Mouse (Mus musculus): Measurements from ENCODE around the gene Osr1.

DNA sequence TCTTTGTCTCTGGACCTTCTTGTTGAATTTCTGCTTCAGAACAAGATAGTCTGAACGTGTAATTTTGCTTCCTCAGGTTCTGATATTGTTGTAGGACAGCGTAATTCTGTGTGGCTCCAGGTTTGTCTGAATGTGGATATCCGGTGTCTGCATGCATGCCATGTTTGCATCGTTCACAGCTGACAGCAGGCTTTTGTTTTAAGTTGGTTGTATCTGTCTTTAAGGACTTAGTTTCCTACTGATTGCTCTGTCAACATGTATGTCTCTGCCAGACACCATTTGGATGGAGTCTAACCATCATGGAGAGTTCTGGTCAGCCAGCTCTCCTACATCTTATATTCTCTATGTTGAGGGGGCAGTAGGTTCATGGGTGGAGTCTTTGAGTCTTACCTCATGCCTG is 8.7 kb downstream of the Osr1 start:
- no peak for TF ChIP-seq CTCF (IDR thresholded peaks at IDR 0.05; ENCODE audit: low read depth)
- no peak for TF ChIP-seq EP300 (IDR thresholded peaks at IDR 0.05; ENCODE audit: low read depth)
